In the genomic region with DNA sequence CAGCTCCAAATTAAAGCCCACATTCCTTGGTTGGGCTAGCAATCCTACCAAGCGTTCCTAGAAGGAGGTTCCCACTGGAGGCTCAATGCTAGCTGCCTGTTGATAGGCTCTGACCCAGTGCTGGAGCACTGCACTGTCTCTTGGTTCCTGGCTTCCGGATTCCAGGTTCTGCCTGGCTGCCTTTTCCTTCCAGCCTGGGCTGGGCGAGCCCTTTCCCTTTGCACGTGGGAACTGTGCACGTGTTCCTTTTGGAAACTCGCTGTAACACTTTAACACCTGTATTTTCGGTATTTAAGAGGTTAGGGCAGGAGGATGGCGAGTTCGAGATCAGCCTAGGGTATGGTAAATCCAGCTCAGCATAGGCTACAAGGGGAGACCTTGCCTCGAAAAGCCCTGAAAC, we compare ENCODE assay signal across 8 mouse cellular contexts. TPM values are rescaled to one million over a fixed set of nuclear protein-coding genes. Genes with fewer than 3 reads are reported as not detected.
DNase-seq lines count a peak whose midpoint lies in the region; ATAC-seq and TF ChIP-seq lines count a peak whose summit lies in the region.

No protein-coding gene starts in this region.

- H3K36me3 ChIP-seq in embryonic facial prominence, embryonic 14.5 days (ENCODE audit: control insufficient read depth, insufficient read depth, low read length), result peaks cover 10% of the 10 kb centered on the region; the same call in 1 of the 2 replicates
- no peaks in the 10 kb centered on the region for H3K36me3 ChIP-seq in hindbrain, embryonic 11.5 days (ENCODE audit: control insufficient read depth, insufficient read depth, low read length)
- peaks cover 7% of the 10 kb centered on the region; the same call in 1 of the 2 replicates for H3K36me3 ChIP-seq in limb, embryonic 15.5 days
- H3K36me3 ChIP-seq in neural tube, embryonic 14.5 days (ENCODE audit: control insufficient read depth, insufficient read depth, low read length), result no peaks in the 10 kb centered on the region

- H3K27ac ChIP-seq in gastrocnemius, adult 2 months, result peak overlapping the region; percentile 94
- H3K27ac ChIP-seq in embryonic facial prominence, embryonic 14.5 days (replicated peaks; ENCODE audit: low read depth, low read length), result peak overlapping the region; percentile 92
- H3K27ac ChIP-seq in hindbrain, embryonic 11.5 days (ENCODE audit: low read depth, low read length), result peak overlapping the region; percentile 86; the same call in 1 of the 2 replicates
- peak overlapping the region; percentile 91 for H3K27ac ChIP-seq in limb, embryonic 15.5 days
- no peak overlapping the region for H3K27ac ChIP-seq in neural tube, embryonic 14.5 days (ENCODE audit: low read depth, low read length)

- H3K4me1 ChIP-seq in embryonic facial prominence, embryonic 14.5 days (ENCODE audit: control insufficient read depth, insufficient read depth, low read length), result peaks cover 14% of the 10 kb centered on the region
- H3K4me1 ChIP-seq in hindbrain, embryonic 11.5 days (replicated peaks; ENCODE audit: control insufficient read depth, insufficient read depth, low read length), result no peaks in the 10 kb centered on the region
- peaks cover 20% of the 10 kb centered on the region for H3K4me1 ChIP-seq in limb, embryonic 15.5 days
- peaks cover 12% of the 10 kb centered on the region for H3K4me1 ChIP-seq in neural tube, embryonic 14.5 days (ENCODE audit: control insufficient read depth, insufficient read depth, low read length)

- H3K9me3 ChIP-seq in embryonic facial prominence, embryonic 14.5 days (ENCODE audit: control insufficient read depth, low read length), result no peaks in the 10 kb centered on the region
- H3K9me3 ChIP-seq in hindbrain, embryonic 11.5 days (ENCODE audit: control insufficient read depth, low read length), result no peaks in the 10 kb centered on the region
- H3K9me3 ChIP-seq in limb, embryonic 15.5 days, result no peaks in the 10 kb centered on the region
- H3K9me3 ChIP-seq in neural tube, embryonic 14.5 days (ENCODE audit: control insufficient read depth, low read length), result no peaks in the 10 kb centered on the region

- peak; percentile 41 for DNase-seq in gastrocnemius, adult 2 months
- DNase-seq in gastrocnemius, adult 8-10 months (ENCODE audit: low spot score in 2 of 2), result no peak
- no peak for DNase-seq in embryonic facial prominence, embryonic 14.5 days (ENCODE audit: low spot score)
- peak; percentile 10 for DNase-seq in hindbrain, embryonic 11.5 days (ENCODE audit: low spot score)
- no peak for DNase-seq in spleen, postnatal 4 days (ENCODE audit: low spot score in 2 of 2)
- DNase-seq in gastrocnemius, postnatal 14 days, result no peak

- peak overlapping the region; percentile 78 for H3K4me2 ChIP-seq in embryonic facial prominence, embryonic 14.5 days (ENCODE audit: low read depth, low read length)
- peak overlapping the region; percentile 70; the same call in 1 of the 2 replicates for H3K4me2 ChIP-seq in hindbrain, embryonic 11.5 days (replicated peaks; ENCODE audit: low read depth, low read length)
- H3K4me2 ChIP-seq in limb, embryonic 15.5 days, result peak overlapping the region; percentile 82; the same call in 1 of the 2 replicates
- peak overlapping the region; percentile 70 for H3K4me2 ChIP-seq in neural tube, embryonic 14.5 days (ENCODE audit: low read depth, low read length)

- no peak for TF ChIP-seq CTCF in gastrocnemius, adult 2 months (IDR thresholded peaks at IDR 0.05)

- 74% methylated on average over 10 of the region's 10 CpGs for WGBS in embryonic facial prominence, embryonic 14.5 days
- whole genome bisulfite sequencing in hindbrain, embryonic 11.5 days, result 73% methylated on average over 10 of the region's 10 CpGs
- WGBS in limb, embryonic 15.5 days, result 76% methylated on average over 10 of the region's 10 CpGs
- 74% methylated on average over 10 of the region's 10 CpGs for WGBS in neural tube, embryonic 14.5 days

- peak overlapping the region; percentile 71; the same call in 1 of the 2 replicates for H3K9ac ChIP-seq in embryonic facial prominence, embryonic 14.5 days (ENCODE audit: low read depth, low read length)
- H3K9ac ChIP-seq in hindbrain, embryonic 11.5 days (ENCODE audit: low read depth, low read length), result peak overlapping the region; percentile 74
- H3K9ac ChIP-seq in limb, embryonic 15.5 days, result no peak overlapping the region
- no peak overlapping the region for H3K9ac ChIP-seq in neural tube, embryonic 14.5 days (replicated peaks; ENCODE audit: low read depth, low read length)

- no peaks in the 10 kb centered on the region for H3K27me3 ChIP-seq in embryonic facial prominence, embryonic 14.5 days (replicated peaks; ENCODE audit: control insufficient read depth, insufficient read depth, low read length)
- no peaks in the 10 kb centered on the region for H3K27me3 ChIP-seq in hindbrain, embryonic 11.5 days (ENCODE audit: control insufficient read depth, insufficient read depth, low read length)
- no peaks in the 10 kb centered on the region for H3K27me3 ChIP-seq in limb, embryonic 15.5 days
- H3K27me3 ChIP-seq in neural tube, embryonic 14.5 days (ENCODE audit: control insufficient read depth, insufficient read depth, low read length), result no peaks in the 10 kb centered on the region

- intact Hi-C loops in gastrocnemius, adult 2 months (cut with DNase I), result no loop called here
- intact Hi-C loops in gastrocnemius, postnatal 14 days (cut with DNase I; ENCODE audit: low total_unique reads), result no loop called here

- peak overlapping the region; percentile 80 for H3K4me3 ChIP-seq in gastrocnemius, adult 2 months
- peak overlapping the region; percentile 43 for H3K4me3 ChIP-seq in embryonic facial prominence, embryonic 14.5 days (ENCODE audit: low read depth, low read length)
- no peak overlapping the region for H3K4me3 ChIP-seq in hindbrain, embryonic 11.5 days (ENCODE audit: low read depth, low read length)
- H3K4me3 ChIP-seq in limb, embryonic 15.5 days, result no peak overlapping the region
- no peak overlapping the region for H3K4me3 ChIP-seq in neural tube, embryonic 14.5 days (ENCODE audit: low read depth, low read length)

- no peak for ATAC-seq in embryonic facial prominence, embryonic 14.5 days (ENCODE audit: low read depth)
- ATAC-seq in hindbrain, embryonic 11.5 days (ENCODE audit: low FRiP score), result no peak
- ATAC-seq in limb, embryonic 15.5 days (ENCODE audit: insufficient number of reproducible peaks, low FRiP score, low TSS enrichment, low read depth), result no peak
- ATAC-seq in neural tube, embryonic 14.5 days (ENCODE audit: low read depth), result no peak

RNA-seq across cellular contexts. Expression of a gene that starts 1.5 kb away (rescaled TPM):
- 10 to 100 TPM; 52.5 to 55.5 TPM for total RNA-seq in gastrocnemius, adult 2 months (2021)
- total RNA-seq in gastrocnemius, adult 8-10 months (2022), result 10 to 100 TPM; 57.3 to 63.3 (median 62.0) TPM
- 147 and 171 TPM in 2 replicates for polyA plus RNA-seq in embryonic facial prominence, embryonic 14.5 days (2014; fragmentation: Nextera tagmentation; extraction: Ambion mirVana)
- 199 and 220 TPM in 2 replicates for polyA plus RNA-seq in hindbrain, embryonic 11.5 days (2014; fragmentation: Nextera tagmentation; extraction: Ambion mirVana)
- 153 and 158 TPM in 2 replicates for polyA plus RNA-seq in limb, embryonic 15.5 days (2015; fragmentation: Nextera tagmentation; extraction: Ambion mirVana)
- polyA plus RNA-seq in neural tube, embryonic 14.5 days (2014; fragmentation: Nextera tagmentation; extraction: Ambion mirVana), result 96.9 and 111 TPM in 2 replicates
- 10 to 100 TPM; 54.8 to 64.9 TPM for total RNA-seq in gastrocnemius, postnatal 14 days (2021)

RNA-seq across cellular contexts. Expression of a gene that starts 7.0 kb away (rescaled TPM):
- total RNA-seq in gastrocnemius, adult 2 months (2021), result 10 to 100 TPM; 41.3 to 45.4 TPM
- total RNA-seq in gastrocnemius, adult 8-10 months (2022), result 10 to 100 TPM; 42.0 to 46.5 (median 45.9) TPM
- 409 and 416 TPM in 2 replicates for polyA plus RNA-seq in embryonic facial prominence, embryonic 14.5 days (2014; fragmentation: Nextera tagmentation; extraction: Ambion mirVana)
- polyA plus RNA-seq in hindbrain, embryonic 11.5 days (2014; fragmentation: Nextera tagmentation; extraction: Ambion mirVana), result 248 and 262 TPM in 2 replicates
- polyA plus RNA-seq in limb, embryonic 15.5 days (2015; fragmentation: Nextera tagmentation; extraction: Ambion mirVana), result 448 and 491 TPM in 2 replicates
- polyA plus RNA-seq in neural tube, embryonic 14.5 days (2014; fragmentation: Nextera tagmentation; extraction: Ambion mirVana), result 295 and 303 TPM in 2 replicates
- 10 to 100 TPM; 58.7 to 65.7 TPM for total RNA-seq in gastrocnemius, postnatal 14 days (2021)

RNA-seq across cellular contexts. Expression of a gene that starts 45.0 kb away (rescaled TPM):
- total RNA-seq in gastrocnemius, adult 2 months (2021), result 100 to 1,000 TPM; 276 to 473 TPM
- total RNA-seq in gastrocnemius, adult 8-10 months (2022), result 100 to 1,000 TPM in 3 of 4 experiments, 10 to 100 TPM in 1; 94.4 to 242 (median 133) TPM
- 2,713 and 3,340 TPM in 2 replicates for polyA plus RNA-seq in embryonic facial prominence, embryonic 14.5 days (2014; fragmentation: Nextera tagmentation; extraction: Ambion mirVana)
- polyA plus RNA-seq in hindbrain, embryonic 11.5 days (2014; fragmentation: Nextera tagmentation; extraction: Ambion mirVana), result 528 and 573 TPM in 2 replicates
- 3,190 and 4,050 TPM in 2 replicates for polyA plus RNA-seq in limb, embryonic 15.5 days (2015; fragmentation: Nextera tagmentation; extraction: Ambion mirVana)
- 312 and 741 TPM in 2 replicates for polyA plus RNA-seq in neural tube, embryonic 14.5 days (2014; fragmentation: Nextera tagmentation; extraction: Ambion mirVana)
- 1,000 to 10,000 TPM; 1,630 to 1,800 TPM for total RNA-seq in gastrocnemius, postnatal 14 days (2021)

Comparison
In these comparisons a context has a peak if more than half of its experiments do, and no peak if none do; other contexts are left out.
1. DNase-seq: peak in gastrocnemius, adult 2 months (single experiment) and hindbrain, embryonic 11.5 days (single experiment); none in gastrocnemius, adult 8-10 months (0 of 2), embryonic facial prominence, embryonic 14.5 days (single experiment), spleen, postnatal 4 days (0 of 2) and gastrocnemius, postnatal 14 days (single experiment).
2. H3K4me3 ChIP-seq: peak in gastrocnemius, adult 2 months (single experiment) and embryonic facial prominence, embryonic 14.5 days (single experiment); none in hindbrain, embryonic 11.5 days (single experiment), limb, embryonic 15.5 days (single experiment) and neural tube, embryonic 14.5 days (single experiment).
3. H3K9ac ChIP-seq: peak in embryonic facial prominence, embryonic 14.5 days (single experiment) and hindbrain, embryonic 11.5 days (single experiment); none in limb, embryonic 15.5 days (single experiment) and neural tube, embryonic 14.5 days (single experiment).
4. Peak in every context shown above with its lines, with median percentiles within 50 percentile points of each other: H3K4me2 ChIP-seq.